Mouse (Mus musculus): ENCODE data around the gene Gpr87. TPM values are rescaled to one million over a fixed set of nuclear protein-coding genes. Genes with fewer than 3 reads are reported as not detected.
A peak's percentile ranks its signal among the peaks of the same experiment; 100 is the strongest.

The Gpr87 gene
- polyA plus RNA-seq, 1 experiment: not detected

GRCm38 (mm10) chr3:59203802-59204520 is 9.1 kb upstream of the Gpr87 start:
- no peaks in the 10 kb centered on the region for H3K36me3 ChIP-seq (ENCODE audit: control insufficient read depth)
- no peaks in the 10 kb centered on the region for H3K4me1 ChIP-seq (ENCODE audit: control insufficient read depth)
- no peak for TF ChIP-seq GATA1 (IDR thresholded peaks at IDR 0.05; ENCODE audit: low read length)
- TF ChIP-seq TAL1 (IDR thresholded peaks at IDR 0.05; ENCODE audit: low read length): no peak
- H3K4me3 ChIP-seq (replicated peaks): no peak overlapping the region
- H3K9me3 ChIP-seq (ENCODE audit: control insufficient read depth, low read length): no peaks in the 10 kb centered on the region
- no peaks in the 10 kb centered on the region for H3K27me3 ChIP-seq (ENCODE audit: control insufficient read depth)

- H3K9me3 ChIP-seq (ENCODE audit: control insufficient read depth, low read length): no peaks in the 10 kb centered on the region
- no peak overlapping the region for H3K4me3 ChIP-seq (replicated peaks)
- no peaks in the 10 kb centered on the region for H3K4me1 ChIP-seq (ENCODE audit: control insufficient read depth)
- H3K27me3 ChIP-seq (ENCODE audit: control insufficient read depth): no peaks in the 10 kb centered on the region
- TF ChIP-seq GATA1 (IDR thresholded peaks at IDR 0.05; ENCODE audit: low read length) (no peak), TAL1 (IDR thresholded peaks at IDR 0.05; ENCODE audit: low read length) (no peak)
- no peaks in the 10 kb centered on the region for H3K36me3 ChIP-seq (ENCODE audit: control insufficient read depth)
Observed at GRCm38 (mm10) chr3:59197329-59197948, 2.5 kb upstream of the Gpr87 start.

GRCm38 (mm10) chr3:59194099-59194498 is 805 bp downstream of the Gpr87 start:
- no peak for TF ChIP-seq GATA1 (IDR thresholded peaks at IDR 0.05; ENCODE audit: low read length)
- TF ChIP-seq TAL1 (IDR thresholded peaks at IDR 0.05; ENCODE audit: low read length): no peak
- no peaks in the 10 kb centered on the region for H3K9me3 ChIP-seq (ENCODE audit: control insufficient read depth, low read length)
- no peaks in the 10 kb centered on the region for H3K36me3 ChIP-seq (ENCODE audit: control insufficient read depth)
- H3K4me3 ChIP-seq (replicated peaks): no peak overlapping the region
- H3K27me3 ChIP-seq (ENCODE audit: control insufficient read depth): no peaks in the 10 kb centered on the region
- no peaks in the 10 kb centered on the region for H3K4me1 ChIP-seq (ENCODE audit: control insufficient read depth)

GRCm38 (mm10) chr3:59191674-59192073 is 3.2 kb downstream of the Gpr87 start:
- H3K9me3 ChIP-seq (ENCODE audit: control insufficient read depth, low read length): no peaks in the 10 kb centered on the region
- H3K27me3 ChIP-seq (ENCODE audit: control insufficient read depth): no peaks in the 10 kb centered on the region
- no peaks in the 10 kb centered on the region for H3K36me3 ChIP-seq (ENCODE audit: control insufficient read depth)
- TF ChIP-seq TAL1 (IDR thresholded peaks at IDR 0.05; ENCODE audit: low read length) (0 out of 3 replicates have a peak, but pooled peaks have one; percentile 3), GATA1 (IDR thresholded peaks at IDR 0.05; ENCODE audit: low read length) (no peak)
- H3K4me1 ChIP-seq (ENCODE audit: control insufficient read depth): no peaks in the 10 kb centered on the region
- no peak overlapping the region for H3K4me3 ChIP-seq (replicated peaks)

- H3K4me3 ChIP-seq (replicated peaks): no peak overlapping the region
- no peaks in the 10 kb centered on the region for H3K4me1 ChIP-seq (ENCODE audit: control insufficient read depth)
- TF ChIP-seq TAL1 (IDR thresholded peaks at IDR 0.05; ENCODE audit: low read length): no peak
- TF ChIP-seq GATA1 (IDR thresholded peaks at IDR 0.05; ENCODE audit: low read length): no peak
- no peaks in the 10 kb centered on the region for H3K36me3 ChIP-seq (ENCODE audit: control insufficient read depth)
- no peaks in the 10 kb centered on the region for H3K9me3 ChIP-seq (ENCODE audit: control insufficient read depth, low read length)
- H3K27me3 ChIP-seq (ENCODE audit: control insufficient read depth): no peaks in the 10 kb centered on the region
Observed at GRCm38 (mm10) chr3:59187336-59187735, 7.6 kb downstream of the Gpr87 start.

GRCm38 (mm10) chr3:59185662-59186061 is 9.2 kb downstream of the Gpr87 start:
- no peak overlapping the region for H3K4me3 ChIP-seq (replicated peaks)
- no peaks in the 10 kb centered on the region for H3K36me3 ChIP-seq (ENCODE audit: control insufficient read depth)
- H3K9me3 ChIP-seq (ENCODE audit: control insufficient read depth, low read length): no peaks in the 10 kb centered on the region
- H3K27me3 ChIP-seq (ENCODE audit: control insufficient read depth): no peaks in the 10 kb centered on the region
- TF ChIP-seq GATA1 (IDR thresholded peaks at IDR 0.05; ENCODE audit: low read length): no peak
- H3K4me1 ChIP-seq (ENCODE audit: control insufficient read depth): no peaks in the 10 kb centered on the region

GRCm38 (mm10) chr3:59182129-59182528 is 12.8 kb downstream of the Gpr87 start:
- Histone ChIP-seq H3K36me3 (ENCODE audit: control insufficient read depth) (no peaks in the 10 kb centered on the region), H3K4me1 (ENCODE audit: control insufficient read depth) (no peaks in the 10 kb centered on the region), H3K27me3 (ENCODE audit: control insufficient read depth) (no peaks in the 10 kb centered on the region), H3K9me3 (ENCODE audit: control insufficient read depth, low read length) (no peaks in the 10 kb centered on the region), H3K4me3 (replicated peaks) (no peak overlapping the region)
- TF ChIP-seq TAL1 (IDR thresholded peaks at IDR 0.05; ENCODE audit: low read length) (no peak), GATA1 (IDR thresholded peaks at IDR 0.05; ENCODE audit: low read length) (no peak)

GRCm38 (mm10) chr3:59181134-59181533 is 13.8 kb downstream of the Gpr87 start:
- Histone ChIP-seq H3K4me1 (ENCODE audit: control insufficient read depth) (no peaks in the 10 kb centered on the region), H3K36me3 (ENCODE audit: control insufficient read depth) (no peaks in the 10 kb centered on the region), H3K4me3 (replicated peaks) (no peak overlapping the region), H3K9me3 (ENCODE audit: control insufficient read depth, low read length) (no peaks in the 10 kb centered on the region), H3K27me3 (ENCODE audit: control insufficient read depth) (no peaks in the 10 kb centered on the region)
- TF ChIP-seq TAL1 (IDR thresholded peaks at IDR 0.05; ENCODE audit: low read length): no peak
- no peak for TF ChIP-seq GATA1 (IDR thresholded peaks at IDR 0.05; ENCODE audit: low read length)

- Histone ChIP-seq H3K4me3 (replicated peaks) (no peak overlapping the region), H3K9me3 (ENCODE audit: control insufficient read depth, low read length) (no peaks in the 10 kb centered on the region), H3K36me3 (ENCODE audit: control insufficient read depth) (no peaks in the 10 kb centered on the region), H3K27me3 (ENCODE audit: control insufficient read depth) (no peaks in the 10 kb centered on the region), H3K4me1 (ENCODE audit: control insufficient read depth) (no peaks in the 10 kb centered on the region)
- TF ChIP-seq TAL1 (IDR thresholded peaks at IDR 0.05; ENCODE audit: low read length) (no peak), GATA1 (IDR thresholded peaks at IDR 0.05; ENCODE audit: low read length) (no peak)
Observed at GRCm38 (mm10) chr3:59176871-59177270, 18.0 kb downstream of the Gpr87 start.

Data from erythroblast, embryonic 14.5 days (primary cell).